Mouse (Mus musculus) limb, embryonic 11.5 days (tissue): ENCODE results near the gene Wdr66. TPM values are rescaled to one million over a fixed set of nuclear protein-coding genes. Genes with fewer than 3 reads are reported as not detected.
A peak's percentile ranks its signal among the peaks of the same experiment; 100 is the strongest.

ENCODE experiments used
- ATAC-seq: fragments of 200-750 bp; cut with Nextera tagmentation; 2 replicates; pipeline ENCODE4 v1.8.0; 2017; ENCODE audit warnings: low read depth; ENCODE audit not compliant: insufficient number of reproducible peaks, low FRiP score, low TSS enrichment
- DNase-seq: peaks from one replicate; pipeline ENCODE4 v3.0.0-alpha.2; 2015; ENCODE audit warnings: low spot score
- H3K27ac ChIP-seq: fragments of 300-500 bp; sonication (generic); replicated peaks from 2 replicates; pipeline ENCODE4 v1.5.1; 2014; ENCODE audit warnings: low read depth, mild to moderate bottlenecking, low read length
- H3K27me3 ChIP-seq: fragments of 300-500 bp; sonication (generic); 2 replicates; pipeline ENCODE4 v1.6.1; 2014; ENCODE audit warnings: mild to moderate bottlenecking, low read length, mixed read lengths; ENCODE audit not compliant: control insufficient read depth, insufficient read depth
- H3K36me3 ChIP-seq: fragments of 300-500 bp; sonication (generic); 2 replicates; pipeline ENCODE4 v1.6.1; 2014; ENCODE audit warnings: mild to moderate bottlenecking, low read length, moderate library complexity, mixed read lengths; ENCODE audit not compliant: control insufficient read depth, insufficient read depth
- H3K4me1 ChIP-seq: fragments of 300-500 bp; sonication (generic); 2 replicates; pipeline ENCODE4 v1.6.1; 2014; ENCODE audit warnings: low read length, mixed read lengths; ENCODE audit not compliant: control insufficient read depth, insufficient read depth
- H3K4me2 ChIP-seq: fragments of 300-500 bp; sonication (generic); 2 replicates; pipeline ENCODE4 v1.6.1; 2014; ENCODE audit warnings: low read depth, mild to moderate bottlenecking, moderate library complexity; ENCODE audit not compliant: severe bottlenecking
- H3K4me3 ChIP-seq: fragments of 300-500 bp; sonication (generic); 2 replicates; pipeline ENCODE4 v1.5.1; 2014; ENCODE audit warnings: low read depth, low read length
- H3K9ac ChIP-seq: fragments of 300-500 bp; sonication (generic); 2 replicates; pipeline ENCODE4 v1.6.1; 2014; ENCODE audit warnings: mild to moderate bottlenecking, low read length
- H3K9me3 ChIP-seq: fragments of 300-500 bp; sonication (generic); 2 replicates; pipeline ENCODE4 v1.6.1; 2016; ENCODE audit warnings: low read length; ENCODE audit not compliant: control insufficient read depth
- WGBS: fragments of 180-500 bp; shearing (Covaris S2); extraction: QIAGEN DNeasy Blood & Tissue Kit; methylation state at CpG from one replicate; pipeline ENCODE4 v1.1.7; 2014; 5-methylcytosine and 5-hydroxymethylcytosine counted together
- polyA plus RNA-seq: library from polyadenylated mRNA; unstranded; fragments of >200 nt; fragmentation: Nextera tagmentation; extraction: Ambion mirVana; gene quantifications from 2 replicates; pipeline ENCODE4 v1.2.1, GENCODE M21; 2014

Gene Wdr66
- polyA plus RNA-seq, 1 experiment from 2014 or later: 0.13 TPM

GRCm38 (mm10) chr5:123256841-123257755 lies 5.2 kb downstream of the Wdr66 start:
- no peaks in the 10 kb centered on the region for H3K27me3 ChIP-seq
- ATAC-seq (no peak), DNase-seq (peak; percentile 42)
- H3K4me2 ChIP-seq: peak overlapping the region; percentile 22
- H3K9ac ChIP-seq: peak overlapping the region; percentile 39; the same call in 1 of the 2 replicates
- peak overlapping the region; percentile 24; the same call in 1 of the 2 replicates for H3K27ac ChIP-seq
- H3K36me3 ChIP-seq: no peaks in the 10 kb centered on the region
- H3K4me3 ChIP-seq: no peak overlapping the region
- no peaks in the 10 kb centered on the region for H3K9me3 ChIP-seq
- 28% methylated on average over 23 of the region's 23 CpGs for WGBS
- H3K4me1 ChIP-seq: 0 out of 2 replicates have a peak, but pooled peaks cover 4% of the 10 kb centered on the region

- WGBS: 47% methylated on average over 5 of the region's 5 CpGs
- Histone ChIP-seq H3K27ac (no peak overlapping the region), H3K9me3 (no peaks in the 10 kb centered on the region), H3K9ac (no peak overlapping the region), H3K4me1 (0 out of 2 replicates have a peak, but pooled peaks cover 4% of the 10 kb centered on the region), H3K4me2 (no peak overlapping the region), H3K4me3 (no peak overlapping the region), H3K36me3 (no peaks in the 10 kb centered on the region), H3K27me3 (no peaks in the 10 kb centered on the region)
- no peak for ATAC-seq
- DNase-seq: peak; percentile 79
Observed at GRCm38 (mm10) chr5:123258990-123259389, 7.1 kb downstream of the Wdr66 start.

- H3K9ac ChIP-seq: no peak overlapping the region
- no peak overlapping the region for H3K4me2 ChIP-seq
- 80% methylated on average over 8 of the region's 8 CpGs for WGBS
- no peak for DNase-seq
- ATAC-seq: no peak
- H3K9me3 ChIP-seq: no peaks in the 10 kb centered on the region
- H3K27me3 ChIP-seq: no peaks in the 10 kb centered on the region
- no peaks in the 10 kb centered on the region for H3K36me3 ChIP-seq
- H3K4me1 ChIP-seq: 0 out of 2 replicates have a peak, but pooled peaks cover 4% of the 10 kb centered on the region
- H3K27ac ChIP-seq: no peak overlapping the region
- H3K4me3 ChIP-seq: no peak overlapping the region
Observed at GRCm38 (mm10) chr5:123260698-123261097, 8.8 kb downstream of the Wdr66 start.

- Histone ChIP-seq H3K27me3 (no peaks in the 10 kb centered on the region), H3K27ac (no peak overlapping the region), H3K4me3 (no peak overlapping the region), H3K4me2 (no peak overlapping the region), H3K4me1 (no peaks in the 10 kb centered on the region), H3K9me3 (no peaks in the 10 kb centered on the region), H3K9ac (no peak overlapping the region), H3K36me3 (no peaks in the 10 kb centered on the region)
- DNase-seq (no peak), ATAC-seq (no peak)
- 86% methylated on average over 3 of the region's 3 CpGs for WGBS
Observed at GRCm38 (mm10) chr5:123266909-123267308, 15.0 kb downstream of the Wdr66 start.

- DNase-seq: peak; percentile 31
- WGBS: 57% methylated on average over 28 of the region's 28 CpGs
Observed at GRCm38 (mm10) chr5:123268477-123269474, 16.9 kb downstream of the Wdr66 start.

GRCm38 (mm10) chr5:123270917-123271316 lies 19.0 kb downstream of the Wdr66 start:
- Histone ChIP-seq H3K4me2 (no peak overlapping the region), H3K9ac (no peak overlapping the region), H3K27ac (0 out of 2 replicates have a peak overlapping the region, but pooled peaks have one; percentile 30), H3K36me3 (no peaks in the 10 kb centered on the region), H3K9me3 (no peaks in the 10 kb centered on the region), H3K27me3 (no peaks in the 10 kb centered on the region), H3K4me1 (no peaks in the 10 kb centered on the region), H3K4me3 (no peak overlapping the region)
- no peak for DNase-seq
- WGBS: 72% methylated on average over 11 of the region's 11 CpGs
- no peak for ATAC-seq

More at GRCm38 (mm10) chr5:123268477-123269474, 16.9 kb downstream of the Wdr66 start:
- Histone ChIP-seq H3K27me3 (no peaks in the 10 kb centered on the region), H3K4me2 (no peak overlapping the region), H3K9me3 (no peaks in the 10 kb centered on the region), H3K4me1 (no peaks in the 10 kb centered on the region), H3K9ac (no peak overlapping the region), H3K36me3 (no peaks in the 10 kb centered on the region), H3K4me3 (no peak overlapping the region), H3K27ac (no peak overlapping the region)
- no peak for ATAC-seq

- no peak overlapping the region for H3K9ac ChIP-seq
- no peaks in the 10 kb centered on the region for H3K27me3 ChIP-seq
- no peaks in the 10 kb centered on the region for H3K4me1 ChIP-seq
- no peak overlapping the region for H3K4me3 ChIP-seq
- WGBS: 71% methylated on average over 5 of the region's 5 CpGs
- no peak for DNase-seq
- no peak for ATAC-seq
- H3K36me3 ChIP-seq: no peaks in the 10 kb centered on the region
- no peak overlapping the region for H3K27ac ChIP-seq
- no peaks in the 10 kb centered on the region for H3K9me3 ChIP-seq
- no peak overlapping the region for H3K4me2 ChIP-seq
Observed at GRCm38 (mm10) chr5:123272927-123273326, 21.0 kb downstream of the Wdr66 start.
